Mouse (Mus musculus): ENCODE data around the gene Xkr7.

DNA sequence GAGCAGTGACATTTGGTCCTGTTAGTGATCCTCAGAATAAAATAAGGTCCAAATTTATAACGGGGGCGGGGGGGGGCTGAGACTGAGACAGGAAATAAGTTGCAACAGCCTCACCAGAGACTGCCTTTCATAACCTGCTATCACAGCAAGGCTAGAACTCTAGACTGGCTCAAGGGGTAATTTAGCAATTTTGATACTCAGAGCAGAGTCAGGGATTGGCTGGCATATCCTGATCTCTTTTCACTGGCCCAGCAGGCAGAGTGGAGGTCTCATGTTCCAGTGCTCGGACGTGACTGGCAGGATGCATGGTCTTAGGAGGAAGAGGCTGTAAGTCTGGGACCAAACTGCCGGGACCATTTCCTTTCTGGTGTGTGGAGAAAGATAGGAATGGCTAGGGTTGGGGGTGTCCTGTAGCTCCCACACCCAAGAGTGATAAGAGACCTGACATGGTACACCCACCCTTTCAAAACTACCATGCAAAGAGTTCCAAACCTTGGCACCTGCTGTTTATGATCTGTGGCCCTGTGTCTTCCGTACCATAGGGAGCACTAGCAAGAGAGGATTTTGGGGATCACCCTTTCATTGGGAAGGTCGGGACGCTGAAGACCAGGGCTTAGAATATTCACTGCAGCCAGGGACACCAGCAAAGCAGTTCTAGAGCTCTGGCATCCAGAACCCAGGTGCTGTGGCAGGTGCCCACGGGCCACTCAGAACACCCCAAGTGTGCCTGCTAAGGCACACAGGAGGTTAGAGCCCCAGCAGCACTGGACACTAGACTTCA lies 32.7 kb downstream of the Xkr7 start:
- no peak for TF ChIP-seq GATA1 (IDR thresholded peaks at IDR 0.05; ENCODE audit: borderline replicate concordance, low read length)
- no peak for TF ChIP-seq FLI1 (IDR thresholded peaks at IDR 0.05; ENCODE audit: low read length)
